Mouse (Mus musculus) right cerebral cortex, postnatal 36 days (tissue): ENCODE measurements around the gene Clcnkb.

ENCODE experiments used
- DNase-seq, 2 experiments: peaks; one replicate each; pipeline ENCODE4 v3.0.0; 2022; ENCODE audit warnings: low spot score in 2 of 2, mixed read lengths in 1 of 2

Gene Clcnkb

DNA sequence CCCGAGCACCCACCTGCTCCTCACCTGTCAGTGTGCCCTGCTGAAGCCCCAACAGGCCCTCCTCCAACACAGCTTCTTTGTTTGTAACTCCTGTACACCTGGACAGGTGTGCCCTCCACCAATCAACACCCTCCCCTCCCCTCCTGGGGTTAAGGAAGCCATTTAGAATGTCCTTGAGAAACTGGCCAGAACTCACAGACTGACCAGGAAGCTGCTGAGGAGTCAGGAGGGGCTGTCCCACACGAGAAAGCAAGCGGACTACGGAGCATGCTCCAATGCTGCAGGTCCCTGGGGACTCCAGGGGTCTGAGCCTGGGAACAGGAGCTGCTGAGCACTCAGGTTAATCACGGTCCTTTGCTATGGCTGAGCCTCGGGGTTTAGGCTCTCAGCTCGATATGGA is at the start of gene Clcnkb:
Gene Clcnkb (minus strand): TSS at position 91 of the 400 bp plus-strand sequence.
- no peak for DNase-seq

DNA sequence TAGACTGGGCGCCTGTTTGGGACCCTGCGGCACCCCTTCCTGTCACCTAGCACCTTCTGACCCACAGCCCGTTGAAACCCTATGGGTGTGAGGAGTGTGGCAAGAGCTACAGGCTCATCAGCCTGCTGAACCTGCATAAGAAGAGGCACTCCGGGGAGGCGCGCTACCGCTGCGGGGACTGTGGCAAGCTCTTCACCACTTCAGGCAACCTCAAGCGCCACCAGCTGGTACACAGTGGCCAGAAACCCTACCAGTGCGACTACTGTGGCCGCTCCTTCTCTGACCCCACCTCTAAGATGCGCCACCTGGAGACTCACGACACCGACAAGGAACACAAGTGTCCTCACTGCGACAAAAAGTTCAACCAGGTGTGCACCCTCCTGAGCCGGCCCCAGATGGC is 48.9 kb upstream of the Clcnkb start:
- DNase-seq: no peak

DNA sequence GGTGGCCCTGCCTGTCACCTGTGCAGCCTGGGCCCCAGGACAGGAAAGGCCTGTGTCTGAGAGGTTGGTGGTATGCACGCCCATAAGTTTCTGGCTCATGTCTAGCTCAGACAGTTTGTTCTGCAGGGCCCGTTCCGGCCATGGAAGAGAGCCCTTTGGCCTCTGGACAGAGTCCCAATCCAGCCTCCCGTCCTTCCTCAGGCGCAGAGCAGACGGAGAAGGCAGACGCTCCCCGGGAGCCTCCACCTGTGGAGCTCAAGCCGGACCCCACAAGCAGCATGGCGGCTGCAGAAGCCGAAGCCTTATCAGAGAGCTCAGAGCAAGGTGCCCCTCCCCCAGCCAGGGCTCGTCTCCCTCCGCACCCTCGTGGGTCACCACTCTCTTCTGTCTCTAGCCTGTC is 47.7 kb upstream of the Clcnkb start:
- no peak for DNase-seq

DNA sequence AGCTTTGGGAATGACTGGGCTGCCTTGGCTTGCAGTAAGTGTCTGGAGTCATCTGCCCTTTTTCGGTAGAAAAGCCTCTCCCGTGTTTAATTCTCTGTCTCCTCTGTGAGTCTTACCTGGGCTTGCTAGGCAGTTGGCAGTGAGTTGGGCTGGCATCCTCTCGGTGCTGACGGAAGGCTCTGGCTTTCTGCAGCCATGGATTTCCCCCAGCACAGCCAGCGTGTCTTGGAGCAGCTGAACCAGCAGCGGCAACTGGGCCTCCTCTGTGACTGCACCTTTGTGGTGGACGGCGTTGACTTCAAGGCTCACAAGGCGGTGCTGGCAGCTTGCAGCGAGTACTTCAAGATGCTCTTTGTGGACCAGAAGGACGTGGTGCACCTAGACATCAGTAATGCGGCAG is 45.8 kb upstream of the Clcnkb start:
- DNase-seq: no peak

DNA sequence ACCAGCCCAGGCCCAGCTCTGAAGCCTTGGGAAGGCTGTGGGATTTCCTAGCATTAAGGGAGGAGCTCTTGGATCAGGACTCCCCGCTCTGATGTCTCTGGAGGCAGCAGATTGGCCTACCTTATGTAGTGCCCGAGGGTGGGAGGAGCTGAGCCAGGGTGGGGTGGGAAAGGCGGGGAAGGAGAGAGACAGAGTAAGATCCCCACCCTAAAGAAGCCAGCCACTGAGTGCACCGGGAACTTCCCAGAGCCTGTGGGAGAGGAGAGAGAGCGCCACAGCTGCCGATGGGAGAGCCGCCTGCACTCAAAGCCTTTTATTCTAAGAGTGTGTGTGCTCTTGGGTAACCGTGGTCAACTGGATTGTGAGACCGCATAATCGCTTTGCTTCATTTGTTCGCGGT is 45.3 kb upstream of the Clcnkb start:
- DNase-seq: no peak

DNA sequence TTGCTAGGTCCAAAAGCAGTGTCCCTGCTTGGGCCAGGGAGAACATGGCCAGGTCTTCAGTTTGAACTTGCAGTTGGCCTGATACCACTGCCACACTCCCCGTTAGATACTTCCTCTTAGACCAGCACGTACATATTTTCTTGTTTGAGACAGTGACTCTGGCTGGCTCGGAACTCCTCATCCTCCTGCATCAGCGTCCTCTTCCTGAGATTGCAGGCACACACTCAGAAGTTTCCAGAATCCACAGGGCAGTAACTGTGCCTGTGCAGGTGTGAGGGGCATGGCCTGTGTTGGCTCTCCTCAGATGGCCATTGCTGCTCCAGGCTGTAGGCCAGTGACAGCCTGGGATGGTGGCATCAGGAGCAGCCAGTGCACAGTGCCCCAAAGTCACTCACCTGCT is 44.7 kb upstream of the Clcnkb start:
- no peak for DNase-seq

DNA sequence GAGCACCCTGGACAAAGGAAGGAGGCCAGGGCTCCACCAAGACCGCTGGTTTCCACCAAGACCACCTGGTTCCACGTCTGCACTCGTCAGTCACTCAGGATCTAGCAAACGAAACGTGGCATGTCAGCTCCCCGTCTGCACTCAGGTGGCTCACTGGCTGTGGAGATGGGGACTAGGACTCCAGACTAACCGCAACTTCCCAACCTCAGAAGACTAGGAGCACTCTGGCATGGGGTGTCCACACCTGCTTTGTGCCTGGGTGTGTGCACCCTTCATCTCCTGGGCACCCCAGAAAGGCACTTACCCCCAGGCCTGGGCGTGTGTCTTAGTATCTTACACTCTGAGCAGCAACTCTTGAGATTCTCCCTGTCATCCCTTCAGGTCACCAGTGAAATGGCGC is 44.0 kb upstream of the Clcnkb start:
- no peak for DNase-seq

DNA sequence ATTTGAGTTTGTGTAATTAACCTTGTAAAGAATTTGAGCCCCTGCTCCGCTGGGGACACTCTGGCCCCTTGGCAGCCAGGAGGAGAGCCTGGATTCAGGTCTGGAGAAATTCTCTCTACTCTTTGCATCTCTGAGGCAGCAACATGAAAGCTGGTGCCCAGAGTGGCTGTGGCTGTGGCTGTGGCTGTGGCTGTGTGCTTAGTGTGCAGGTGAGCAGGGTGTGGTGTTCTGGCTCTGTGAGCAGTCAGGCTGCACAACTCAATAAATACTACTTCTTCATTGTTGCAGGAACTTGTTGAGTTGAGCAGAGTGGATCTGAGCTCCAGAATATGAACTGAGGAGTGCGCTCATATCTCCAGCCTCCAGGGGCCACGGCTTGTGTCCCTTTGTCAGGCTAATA is 43.1 kb upstream of the Clcnkb start:
- no peak for DNase-seq

DNA sequence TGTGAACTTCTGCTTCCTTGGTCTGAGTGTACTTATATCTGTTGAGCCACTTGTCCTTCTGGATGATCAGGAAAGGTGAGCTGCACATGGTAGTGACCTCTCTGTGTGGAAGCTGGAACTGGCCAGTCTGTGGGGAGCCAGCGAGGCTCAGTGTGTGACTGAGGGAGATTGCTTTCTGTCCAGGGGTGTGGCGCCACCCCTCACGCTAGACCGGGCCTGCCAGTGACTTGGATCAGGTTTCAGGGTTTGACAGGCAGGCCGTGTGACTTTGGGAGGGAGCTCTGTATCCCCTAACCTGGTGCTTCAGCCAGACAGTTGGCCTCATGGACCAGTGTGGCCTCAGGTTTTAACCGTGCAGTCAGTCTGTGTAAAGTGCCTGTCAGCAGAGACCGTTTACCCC is 42.4 kb upstream of the Clcnkb start:
- no peak for DNase-seq

DNA sequence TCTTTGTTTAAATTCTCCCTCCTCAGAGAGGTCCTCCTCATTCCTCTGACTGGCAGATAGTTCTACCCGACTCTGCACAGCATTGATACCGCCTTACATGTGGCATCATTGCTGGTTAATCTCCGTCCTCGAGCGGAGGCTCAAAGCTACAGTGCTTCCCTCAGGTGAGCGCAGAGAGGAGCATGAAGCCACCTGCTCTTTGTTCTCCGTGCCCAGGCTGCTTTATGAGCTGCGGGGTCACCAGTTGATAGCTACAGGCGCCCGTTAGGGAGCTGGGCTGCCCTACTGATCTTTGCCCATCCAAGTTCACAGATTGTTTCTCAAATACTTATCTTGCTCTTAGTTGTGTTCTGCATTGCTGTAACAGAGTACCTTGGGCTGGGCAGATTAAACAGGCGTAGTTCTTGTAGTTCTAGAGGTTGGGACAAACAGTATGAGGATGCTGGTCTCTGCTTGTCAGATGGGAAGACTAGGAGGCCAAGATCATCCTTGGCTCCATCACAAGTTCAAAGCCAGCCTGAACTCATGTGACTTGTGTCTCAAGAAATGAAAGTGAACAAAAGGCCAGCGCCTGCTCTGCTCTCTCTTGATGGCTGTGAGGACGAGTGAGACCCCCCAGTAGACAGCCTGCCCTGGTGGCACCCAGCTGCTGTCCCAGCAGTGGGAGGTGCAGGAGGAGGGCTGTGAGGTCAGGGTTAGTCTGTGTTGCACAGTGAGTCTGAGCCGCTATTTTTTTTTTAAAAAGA is 40.6 kb upstream of the Clcnkb start:
- DNase-seq: no peak

DNA sequence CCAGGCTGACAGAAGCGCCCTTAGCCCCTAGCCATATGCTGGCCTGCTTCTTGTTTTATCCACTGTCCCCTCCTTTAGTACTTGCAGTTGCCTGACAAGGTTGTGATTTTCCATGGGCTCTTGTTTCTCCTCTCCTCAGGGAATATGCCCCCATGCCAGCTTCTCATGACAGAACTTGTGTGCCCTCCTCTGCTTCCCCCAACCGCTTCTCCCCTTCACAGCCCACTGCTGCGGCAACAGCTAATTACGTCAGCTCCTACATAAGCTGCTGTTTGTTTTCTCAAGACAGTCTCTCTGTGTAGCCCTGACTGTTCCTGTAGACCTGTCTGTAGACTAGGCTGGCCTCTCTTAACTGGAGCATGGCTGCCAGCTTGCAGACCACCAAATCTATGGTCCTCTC is 39.7 kb upstream of the Clcnkb start:
- DNase-seq: no peak

DNA sequence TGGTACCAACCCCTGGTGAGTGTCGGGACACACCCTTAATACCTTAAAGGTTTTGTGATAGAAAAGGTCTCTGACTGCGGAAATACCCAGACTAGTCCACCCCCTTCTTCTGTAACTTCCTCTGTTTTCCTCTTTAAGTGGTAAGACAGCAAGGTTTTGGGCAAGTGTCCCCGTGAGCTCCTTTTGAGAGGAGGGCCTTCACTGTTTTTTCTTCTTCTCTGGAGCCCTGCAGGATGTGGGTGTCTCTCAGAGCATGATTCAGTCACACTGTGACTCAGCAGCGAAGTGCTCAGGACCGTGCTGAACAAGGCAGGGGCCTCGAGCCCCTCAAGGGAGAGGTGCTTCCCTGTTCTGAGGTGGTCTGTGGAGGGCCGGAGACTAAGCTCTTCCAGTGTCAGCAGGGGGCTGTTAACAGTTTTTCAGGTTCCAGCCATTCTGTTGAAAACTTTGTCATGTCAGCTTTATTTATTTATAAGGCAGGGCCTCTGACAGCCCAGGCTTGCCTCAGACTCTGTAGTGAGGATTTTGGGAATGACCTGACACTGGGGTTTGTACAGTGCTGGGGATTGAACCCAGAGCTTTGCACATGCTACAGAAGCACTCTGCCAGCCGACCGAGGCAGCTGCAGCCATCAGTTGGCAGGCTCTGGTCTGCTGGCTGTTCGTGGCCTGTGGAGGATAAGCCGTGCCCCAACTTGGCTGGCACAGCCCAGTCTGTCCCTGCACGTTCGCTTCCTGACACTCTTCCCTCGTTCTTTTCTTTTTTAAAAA is 39.0 kb upstream of the Clcnkb start:
- DNase-seq: no peak

DNA sequence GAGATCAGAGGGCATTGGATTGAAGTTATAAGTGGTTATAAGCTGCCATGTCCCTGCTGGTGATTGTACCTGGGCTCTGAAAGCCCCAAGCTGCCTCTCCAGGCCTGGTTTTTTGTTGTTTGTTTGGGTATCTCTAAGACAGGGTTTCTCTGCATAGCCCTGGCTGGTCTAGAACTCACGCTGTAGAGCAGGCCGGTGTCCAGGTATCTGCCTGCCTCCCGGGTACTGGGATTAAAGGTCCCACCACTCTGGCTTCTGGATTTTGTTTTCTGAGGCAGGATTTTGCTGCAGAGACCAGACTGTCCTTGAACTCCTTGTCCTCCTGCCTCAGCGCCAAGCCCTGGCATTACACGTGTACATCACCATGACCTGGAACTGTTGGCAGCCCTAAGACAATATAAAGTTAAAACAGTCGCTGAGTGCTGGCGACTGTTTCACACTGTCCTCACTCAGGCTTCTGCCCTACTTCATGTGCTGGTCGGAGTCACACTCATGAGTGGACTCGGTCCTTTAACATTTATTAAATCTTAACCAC is 36.2 kb upstream of the Clcnkb start:
- no peak for DNase-seq

DNA sequence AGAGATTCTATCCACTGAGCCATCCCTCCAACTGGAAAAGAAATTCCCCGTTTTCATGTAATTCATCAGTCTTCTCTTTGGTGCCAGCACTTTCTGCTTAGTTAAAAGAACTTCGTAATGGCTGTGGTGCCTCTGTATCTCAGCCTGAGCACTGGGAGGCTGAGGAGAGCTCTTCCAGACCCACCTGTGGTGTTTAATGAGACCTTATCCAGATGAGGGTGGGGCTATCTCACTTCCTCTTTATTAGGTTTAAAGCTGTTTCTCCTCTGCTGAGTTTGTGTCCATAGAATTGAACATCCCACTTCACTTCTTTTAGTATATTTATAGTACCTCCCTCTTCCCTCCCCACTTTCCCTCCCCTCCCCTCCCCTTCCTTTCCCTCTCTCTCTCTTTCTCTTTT is 35.4 kb upstream of the Clcnkb start:
- no peak for DNase-seq

DNA sequence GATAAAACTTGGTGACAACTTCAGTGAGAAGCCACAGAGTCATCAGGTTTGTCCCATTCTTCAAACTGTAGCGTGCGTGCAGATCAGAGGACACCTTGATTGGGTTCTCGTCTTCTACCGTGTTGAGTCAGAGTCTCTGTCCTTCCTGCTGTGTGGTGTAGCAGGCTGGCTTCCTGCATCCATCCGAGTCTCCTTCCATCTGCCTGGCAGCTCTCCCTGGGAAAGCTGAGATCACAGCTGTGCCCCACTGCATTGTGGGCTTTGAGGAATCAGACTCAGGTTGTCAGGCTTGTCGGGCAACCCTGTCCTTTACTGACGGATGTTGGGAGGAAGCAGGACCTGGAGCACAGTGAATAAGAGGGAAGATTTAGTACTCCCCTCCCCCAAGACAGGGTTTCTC is 30.4 kb upstream of the Clcnkb start:
- no peak for DNase-seq

DNA sequence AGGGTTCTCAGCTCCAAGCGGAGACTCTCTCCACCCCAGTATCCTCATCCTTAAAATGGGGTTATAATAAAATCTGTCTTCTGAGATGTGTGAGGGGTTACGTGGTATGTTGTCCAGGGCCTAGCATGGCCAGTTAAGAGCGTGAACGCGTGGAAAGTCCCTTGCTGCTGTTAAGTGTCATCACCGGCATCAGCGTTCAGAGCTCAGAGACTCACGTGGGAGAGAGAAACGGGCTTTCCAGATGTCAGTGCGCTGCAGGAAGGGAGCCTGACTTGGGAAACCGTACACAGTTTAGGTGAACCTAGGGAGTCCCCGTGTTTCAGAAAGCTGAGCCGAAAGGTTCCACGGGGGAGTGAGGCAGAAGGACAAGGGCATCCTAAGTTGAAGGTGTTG is 29.5 kb upstream of the Clcnkb start:
- DNase-seq: no peak

DNA sequence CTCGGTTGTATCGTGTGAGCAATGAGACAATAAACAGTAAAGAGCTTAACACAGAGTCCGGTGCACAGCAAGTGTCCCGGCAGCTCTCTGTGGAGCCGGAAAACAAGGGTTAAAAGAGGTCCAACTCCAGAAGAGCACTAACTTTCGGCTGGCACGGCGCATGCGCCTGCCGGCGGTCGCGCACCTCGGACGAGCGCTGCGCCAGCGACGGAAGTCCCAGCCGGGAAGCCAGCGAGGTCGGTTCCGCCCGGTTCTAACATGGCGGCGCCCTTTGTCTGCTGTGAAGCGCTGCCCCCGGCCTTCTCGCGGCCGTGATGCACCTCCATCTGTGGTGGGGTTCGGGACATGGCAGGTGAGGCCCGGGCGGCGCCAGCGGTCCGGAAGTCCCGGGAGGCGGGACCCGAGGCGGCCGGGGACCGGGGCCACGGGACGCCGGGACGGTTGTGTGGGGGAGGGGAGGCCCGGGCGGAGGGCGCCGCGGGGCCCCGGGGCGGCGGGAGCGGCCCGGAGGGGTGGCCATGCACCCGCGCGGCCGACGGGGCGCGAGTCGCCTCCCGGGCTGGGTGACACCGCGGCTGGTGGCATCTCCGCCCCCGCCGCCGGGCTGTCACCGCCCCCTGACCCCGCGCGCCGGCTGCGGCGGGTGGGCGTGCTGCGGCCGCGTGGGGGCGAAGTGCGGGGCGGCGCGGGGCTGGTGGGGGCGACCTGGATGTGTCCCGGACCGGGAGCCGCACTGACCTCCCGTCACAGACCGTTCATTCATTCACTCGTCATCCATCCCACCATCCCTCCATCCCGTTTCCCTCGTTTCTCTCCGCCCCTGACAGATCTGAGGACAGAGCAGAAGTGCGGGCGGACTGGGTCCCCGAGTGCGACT is 28.9 kb upstream of the Clcnkb start, which contains the start of gene Zbtb17:
Gene Zbtb17 (plus strand): TSS at position 204 of the 877 bp plus-strand sequence.
- peak; percentile 79 to 80 for DNase-seq

DNA sequence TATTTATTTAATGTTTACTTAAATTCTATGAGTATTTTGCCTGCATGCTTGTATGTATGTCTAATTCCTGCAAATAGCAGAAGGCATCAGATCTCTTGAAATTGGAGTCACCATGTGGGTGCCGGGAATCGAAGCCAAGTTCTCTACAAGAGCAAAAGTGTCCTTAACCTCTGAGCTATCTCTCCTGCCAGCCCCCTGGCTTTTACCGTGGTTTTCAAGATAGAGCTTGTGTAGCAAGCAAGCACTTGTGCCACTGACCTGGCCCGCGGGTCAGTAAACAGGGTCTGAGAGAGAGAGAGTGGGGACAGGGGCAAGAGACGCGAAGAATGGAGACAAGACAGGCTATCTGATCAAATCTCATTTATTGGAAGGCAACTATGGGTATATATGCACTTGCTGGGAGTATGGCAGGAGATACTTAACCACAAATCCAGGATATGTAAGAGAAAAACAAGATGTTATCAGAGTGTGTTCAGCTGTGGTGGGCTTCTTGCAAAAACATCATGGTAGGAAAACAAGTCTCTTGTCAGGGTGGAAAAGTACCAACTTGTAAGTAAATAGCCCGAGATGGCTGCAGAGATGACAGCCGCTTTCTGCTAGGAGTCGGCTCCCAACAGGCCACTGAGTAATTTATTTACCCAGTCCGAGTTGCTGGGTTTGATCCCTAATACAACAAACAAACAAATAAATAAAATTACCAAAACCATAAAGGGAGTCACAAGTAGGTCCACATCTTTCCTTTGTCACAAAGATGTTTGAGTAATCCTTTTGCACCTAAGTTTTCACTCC is 28.0 kb upstream of the Clcnkb start:
- DNase-seq: no peak

DNA sequence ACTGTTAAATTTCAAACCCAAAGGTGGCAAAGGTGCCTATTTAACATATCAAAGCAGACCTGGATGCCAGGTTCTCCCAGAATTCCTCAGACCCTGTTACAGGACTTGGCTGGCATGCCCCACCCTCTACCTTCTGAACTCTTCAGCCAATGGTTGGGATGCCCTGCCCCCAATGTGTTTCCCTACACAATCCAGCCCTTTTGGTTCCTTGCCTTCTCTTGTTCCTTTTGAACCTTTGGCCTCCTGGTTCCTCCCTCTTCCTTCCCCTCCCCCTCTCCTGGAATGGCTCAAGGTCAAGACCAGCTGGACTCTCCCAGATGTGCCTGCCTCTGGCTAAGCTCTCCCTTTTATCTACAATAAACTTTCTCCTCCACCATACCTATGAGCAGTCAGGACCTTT is 25.1 kb upstream of the Clcnkb start:
- DNase-seq: no peak

DNA sequence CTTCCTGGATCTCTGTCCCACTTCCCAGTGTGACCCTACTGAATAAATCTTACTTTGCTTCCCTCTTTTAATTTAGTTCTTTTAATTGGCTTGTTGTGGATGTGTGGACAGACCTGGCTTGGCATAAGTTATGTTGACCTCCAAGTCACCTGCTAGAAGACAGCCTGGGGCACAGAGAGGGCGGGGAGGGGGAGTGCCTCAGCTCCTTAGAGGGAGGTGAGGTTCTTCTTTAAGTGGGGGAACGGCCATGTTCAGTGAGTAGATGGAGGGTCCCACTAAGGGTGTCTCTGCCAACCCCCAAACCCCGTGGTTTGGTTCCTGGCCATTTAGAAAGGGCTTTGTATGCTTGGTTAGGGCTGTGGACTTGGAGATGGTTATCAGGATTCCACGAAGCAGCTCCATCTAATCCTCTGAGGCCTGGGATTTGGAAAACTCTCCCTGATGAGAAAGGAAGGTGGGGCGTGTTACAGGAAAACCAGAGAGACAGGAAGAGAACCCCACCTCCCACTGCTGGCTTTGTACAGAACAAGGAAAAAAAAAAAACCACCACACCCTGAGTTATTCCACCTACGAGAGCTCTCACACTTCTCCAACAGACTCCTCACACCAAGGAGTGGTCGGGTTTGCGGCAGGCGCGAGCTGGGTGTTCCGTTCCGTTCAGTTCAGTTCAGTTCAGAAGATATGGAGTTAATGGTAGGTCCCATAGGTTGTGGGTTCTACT is 23.4 kb upstream of the Clcnkb start:
- no peak for DNase-seq

DNA sequence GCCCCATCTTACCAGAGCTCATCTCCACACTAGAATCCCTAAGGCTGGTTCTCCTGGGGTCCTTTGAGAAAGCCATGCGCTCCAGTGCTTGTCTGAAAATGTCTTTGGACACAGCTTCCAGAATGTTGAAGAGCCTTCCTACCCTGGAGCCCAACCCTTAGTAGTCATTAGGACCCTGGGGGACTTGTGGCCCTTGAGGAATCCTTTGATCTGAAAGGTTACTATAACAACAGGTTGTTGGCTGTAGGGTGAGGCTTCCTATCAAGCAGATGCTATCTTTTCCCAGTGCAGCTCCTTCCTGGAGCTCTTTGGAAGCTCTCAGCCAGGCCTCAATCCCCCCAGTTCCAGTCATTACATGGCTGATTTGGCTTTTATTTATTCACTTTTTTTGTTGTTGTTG is 20.2 kb upstream of the Clcnkb start, which contains the start of gene Srarp:
Gene Srarp (minus strand): TSS at position 132 of the 400 bp plus-strand sequence.
- no peak for DNase-seq
